Mouse (Mus musculus) E14TG2a.4 (cell line): ENCODE results near the gene Celf1.

Experiments used
- CTCF ChIP-seq: conservative IDR thresholded peaks from 2 replicates; pipeline ENCODE4 v1.5.1; 2014; ENCODE audit warnings: low read length
- POU5F1 ChIP-seq: IDR thresholded peaks from 2 replicates; pipeline ENCODE4 v1.6.1; 2014; ENCODE audit warnings: low read length, borderline replicate concordance

DNA sequence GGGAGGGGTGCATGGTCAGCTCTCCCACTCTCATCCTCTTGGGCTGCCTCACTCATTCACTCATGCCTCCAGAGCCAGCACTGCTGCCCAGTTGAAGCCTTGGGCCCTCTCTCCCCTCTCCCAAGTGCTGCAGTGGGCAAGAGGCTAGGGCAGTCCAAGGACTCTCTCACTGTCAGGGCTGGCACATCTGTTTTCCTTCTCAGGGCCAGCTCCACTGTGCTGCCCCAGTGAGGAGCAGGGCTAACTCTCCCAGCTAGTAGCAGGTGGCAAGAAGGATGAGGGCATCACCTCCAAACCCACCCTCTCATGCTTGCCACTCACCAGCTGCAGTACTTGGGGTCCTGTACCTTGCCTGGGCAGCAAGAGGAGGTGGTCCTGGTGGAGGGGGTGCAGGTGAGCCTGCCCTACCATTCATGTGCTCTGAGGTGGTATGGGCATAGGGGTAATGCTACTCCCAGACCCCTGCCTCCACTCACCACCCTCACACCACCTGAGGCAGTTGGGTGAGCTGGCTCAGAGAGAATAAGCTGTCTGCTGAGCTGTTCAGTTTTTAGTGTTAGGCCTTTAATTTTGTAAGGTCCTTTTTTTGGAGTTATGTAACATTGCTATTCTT, 10.5 kb downstream of the Celf1 start:
- TF ChIP-seq CTCF, result no peak
- TF ChIP-seq POU5F1, result no peak
